Mouse (Mus musculus): ENCODE results near the gene Mrps10.

Gene Mrps10

DNA sequence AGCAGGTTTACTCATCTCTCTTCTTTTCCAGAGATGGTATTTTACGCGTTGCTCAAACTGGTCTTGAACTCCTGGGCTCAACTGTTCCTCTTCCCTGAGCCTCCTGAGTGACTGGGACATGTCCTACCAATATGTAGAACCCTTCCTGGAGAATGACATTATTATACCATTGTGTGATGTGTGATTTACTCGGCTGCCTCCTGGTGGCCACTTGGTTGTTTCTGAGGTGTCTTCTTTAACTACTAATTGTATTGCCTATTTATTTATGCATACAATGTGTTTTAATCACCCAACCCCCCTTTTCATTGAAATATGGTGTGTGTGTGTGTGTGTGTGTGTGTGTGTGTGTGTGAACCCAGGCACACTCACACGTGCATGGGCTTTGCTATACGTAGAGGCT lies 62.1 kb downstream of the Mrps10 start:
- intact Hi-C loops (cut with DNase I), result no loop called here

Data from adrenal gland (tissue).